Mouse (Mus musculus) heart, adult 2 months (tissue): ENCODE results near the gene 4930404N11Rik.
A peak's percentile ranks its signal among the peaks of the same experiment; 100 is the strongest.

Source experiments
- CTCF ChIP-seq: fragments of 200-600 bp; IDR thresholded peaks from 2 replicates; pipeline ENCODE4 v1.8.1; 2022; ENCODE audit warnings: antibody characterized with exemption, mild to moderate bottlenecking, moderate library complexity
- EP300 ChIP-seq: fragments of 200-500 bp; IDR thresholded peaks from 2 replicates; pipeline ENCODE4 v1.6.1; 2011; ENCODE audit warnings: low read depth, low read length, control low read depth; ENCODE audit not compliant: insufficient read depth
- POLR2A ChIP-seq: fragments of 200-500 bp; IDR thresholded peaks from 2 replicates; pipeline ENCODE4 v1.6.1; 2011; ENCODE audit warnings: mild to moderate bottlenecking, low read depth, low read length, control low read depth; ENCODE audit not compliant: insufficient read depth

DNA sequence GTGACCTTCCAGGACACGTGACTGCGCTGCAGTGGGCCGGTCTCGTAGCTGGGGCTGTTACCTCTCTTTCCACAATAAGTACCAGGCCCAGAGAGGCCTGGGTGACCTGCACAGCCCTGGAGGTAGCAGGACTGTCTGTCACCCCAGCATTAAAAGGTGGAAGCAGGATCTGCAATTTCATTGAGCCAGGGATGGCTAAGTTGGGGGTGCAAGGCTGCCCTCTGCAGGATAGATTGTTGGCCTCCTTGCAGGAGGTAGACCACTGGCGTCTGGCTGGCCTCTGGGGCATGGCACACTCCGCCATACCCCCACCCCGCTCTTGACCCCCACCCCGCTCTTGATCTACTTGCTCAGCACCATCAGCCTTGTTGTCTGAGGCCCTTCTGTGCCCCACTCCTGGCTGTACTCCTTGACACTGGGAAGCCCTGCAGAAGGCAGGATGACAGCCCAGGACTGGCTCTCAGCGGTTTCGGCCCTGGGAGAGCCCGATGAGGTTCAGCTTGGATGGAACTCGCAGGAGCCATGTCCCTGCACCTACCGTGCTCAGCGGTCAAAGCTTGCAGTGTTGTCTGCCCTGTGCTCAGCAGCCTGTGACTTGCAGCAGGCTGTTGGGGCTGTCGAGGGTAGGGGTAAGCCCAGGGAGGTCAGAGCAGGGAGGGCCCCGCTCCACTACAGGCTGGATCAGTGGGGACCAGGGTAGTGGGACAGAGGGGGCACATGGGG lies 49.1 kb downstream of the 4930404N11Rik start:
- TF ChIP-seq CTCF (peak; percentile 63), POLR2A (no peak), EP300 (no peak)
